Mouse (Mus musculus): ENCODE results near the gene Slc39a11.

The Slc39a11 gene

GRCm38 (mm10) chr11:113417948-113418347 is 231.9 kb downstream of the Slc39a11 start:
- no peak for DNase-seq (ENCODE audit: low read depth in 2 of 2, low spot score in 2 of 2)

- DNase-seq (ENCODE audit: low read depth in 2 of 2, low spot score in 2 of 2) = peak in 1 of 2 experiments; percentile 25
These were observed 237.3 kb downstream of the Slc39a11 start for GRCm38 (mm10) chr11:113412545-113412944.

- no peak for DNase-seq (ENCODE audit: low read depth in 2 of 2, low spot score in 2 of 2)
These were observed 238.1 kb downstream of the Slc39a11 start for GRCm38 (mm10) chr11:113411798-113412197.

- peak in 1 of 2 experiments; percentile 9 for DNase-seq (ENCODE audit: low read depth in 2 of 2, low spot score in 2 of 2)
These were observed 240.8 kb downstream of the Slc39a11 start for GRCm38 (mm10) chr11:113409121-113409520.

- no peak for DNase-seq (ENCODE audit: low read depth in 2 of 2, low spot score in 2 of 2)
These were observed 242.4 kb downstream of the Slc39a11 start for GRCm38 (mm10) chr11:113407474-113407873.

- DNase-seq (ENCODE audit: low read depth in 2 of 2, low spot score in 2 of 2) = no peak
These were observed 249.0 kb downstream of the Slc39a11 start for GRCm38 (mm10) chr11:113400868-113401267.

- no peak for DNase-seq (ENCODE audit: low read depth in 2 of 2, low spot score in 2 of 2)
These were observed 250.3 kb downstream of the Slc39a11 start for GRCm38 (mm10) chr11:113399601-113400000.

- no peak for DNase-seq (ENCODE audit: low read depth in 2 of 2, low spot score in 2 of 2)
These were observed 252.5 kb downstream of the Slc39a11 start for GRCm38 (mm10) chr11:113397394-113397793.

- DNase-seq (ENCODE audit: low read depth in 2 of 2, low spot score in 2 of 2) = no peak
These were observed 256.3 kb downstream of the Slc39a11 start for GRCm38 (mm10) chr11:113393366-113394150.

GRCm38 (mm10) chr11:113391664-113392063 is 258.2 kb downstream of the Slc39a11 start:
- no peak for DNase-seq (ENCODE audit: low read depth in 2 of 2, low spot score in 2 of 2)

- DNase-seq (ENCODE audit: low read depth in 2 of 2, low spot score in 2 of 2) = no peak
These were observed 260.2 kb downstream of the Slc39a11 start for GRCm38 (mm10) chr11:113389637-113390036.

GRCm38 (mm10) chr11:113382674-113383571 is 267.0 kb downstream of the Slc39a11 start:
- no peak for DNase-seq (ENCODE audit: low read depth in 2 of 2, low spot score in 2 of 2)

GRCm38 (mm10) chr11:113381550-113381949 is 268.3 kb downstream of the Slc39a11 start:
- no peak for DNase-seq (ENCODE audit: low read depth in 2 of 2, low spot score in 2 of 2)

- no peak for DNase-seq (ENCODE audit: low read depth in 2 of 2, low spot score in 2 of 2)
These were observed 271.0 kb downstream of the Slc39a11 start for GRCm38 (mm10) chr11:113378867-113379266.

- DNase-seq (ENCODE audit: low read depth in 2 of 2, low spot score in 2 of 2) = no peak
These were observed 273.8 kb downstream of the Slc39a11 start for GRCm38 (mm10) chr11:113376066-113376465.

GRCm38 (mm10) chr11:113373926-113374325 is 276.0 kb downstream of the Slc39a11 start:
- DNase-seq (ENCODE audit: low read depth in 2 of 2, low spot score in 2 of 2) = no peak

- DNase-seq (ENCODE audit: low read depth in 2 of 2, low spot score in 2 of 2) = no peak
These were observed 276.5 kb downstream of the Slc39a11 start for GRCm38 (mm10) chr11:113373331-113373730.

- DNase-seq (ENCODE audit: low read depth in 2 of 2, low spot score in 2 of 2) = no peak
These were observed 281.8 kb downstream of the Slc39a11 start for GRCm38 (mm10) chr11:113368046-113368445.

GRCm38 (mm10) chr11:113366257-113367030 is 283.4 kb downstream of the Slc39a11 start:
- DNase-seq (ENCODE audit: low read depth in 2 of 2, low spot score in 2 of 2) = no peak

- no peak for DNase-seq (ENCODE audit: low read depth in 2 of 2, low spot score in 2 of 2)
These were observed 286.1 kb downstream of the Slc39a11 start for GRCm38 (mm10) chr11:113363739-113364138.

- DNase-seq (ENCODE audit: low read depth in 2 of 2, low spot score in 2 of 2) = peak in 1 of 2 experiments; percentile 9
These were observed 287.3 kb downstream of the Slc39a11 start for GRCm38 (mm10) chr11:113362617-113363016.
